Mouse (Mus musculus): ENCODE results near the gene Qrich1.

Gene Qrich1

DNA sequence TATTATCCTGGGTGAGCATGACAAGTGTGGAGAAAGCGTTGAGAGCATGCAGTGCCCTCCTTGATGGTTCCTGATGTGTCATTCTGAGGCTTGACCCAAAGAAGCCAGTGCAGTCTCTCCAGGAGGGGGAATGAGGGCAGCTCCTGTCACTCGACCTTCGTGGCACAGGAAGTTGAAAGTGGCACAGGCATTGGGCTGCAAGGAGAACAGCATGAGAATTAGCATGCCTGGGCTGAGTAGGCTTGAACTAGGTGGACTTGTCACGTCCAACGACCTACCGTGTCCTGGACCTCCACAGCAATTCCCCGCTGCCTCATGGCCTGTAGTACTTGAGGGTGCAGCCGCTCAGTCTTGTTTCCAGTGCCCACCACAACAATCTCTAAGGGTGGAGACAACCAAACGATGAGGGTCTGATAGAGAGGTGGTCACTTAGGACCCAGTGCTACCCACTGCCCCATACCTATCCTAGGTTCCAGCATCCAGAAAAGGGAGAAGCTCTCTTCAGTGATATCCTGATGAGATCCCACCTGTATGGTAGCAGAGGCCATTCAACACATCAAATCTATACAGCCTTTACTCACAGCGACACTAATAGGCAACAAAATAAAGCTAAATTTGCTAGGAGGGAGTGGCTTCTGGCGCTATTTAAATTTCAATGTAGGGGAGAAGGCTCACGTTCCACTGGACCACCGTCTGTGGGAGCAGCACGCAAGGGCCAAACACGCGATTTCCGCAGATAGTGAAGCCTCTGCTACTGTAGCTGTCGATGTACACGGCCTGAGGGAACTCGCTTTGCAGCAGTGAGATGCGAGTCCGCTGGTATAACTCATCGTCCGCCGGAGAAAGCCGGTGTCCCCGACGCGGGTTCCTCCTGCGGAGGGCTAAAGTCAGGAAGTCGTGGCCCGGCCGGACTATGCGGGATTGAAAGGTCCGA is 49.5 kb downstream of the Qrich1 start:
- peak; percentile 18 for DNase-seq

DNA sequence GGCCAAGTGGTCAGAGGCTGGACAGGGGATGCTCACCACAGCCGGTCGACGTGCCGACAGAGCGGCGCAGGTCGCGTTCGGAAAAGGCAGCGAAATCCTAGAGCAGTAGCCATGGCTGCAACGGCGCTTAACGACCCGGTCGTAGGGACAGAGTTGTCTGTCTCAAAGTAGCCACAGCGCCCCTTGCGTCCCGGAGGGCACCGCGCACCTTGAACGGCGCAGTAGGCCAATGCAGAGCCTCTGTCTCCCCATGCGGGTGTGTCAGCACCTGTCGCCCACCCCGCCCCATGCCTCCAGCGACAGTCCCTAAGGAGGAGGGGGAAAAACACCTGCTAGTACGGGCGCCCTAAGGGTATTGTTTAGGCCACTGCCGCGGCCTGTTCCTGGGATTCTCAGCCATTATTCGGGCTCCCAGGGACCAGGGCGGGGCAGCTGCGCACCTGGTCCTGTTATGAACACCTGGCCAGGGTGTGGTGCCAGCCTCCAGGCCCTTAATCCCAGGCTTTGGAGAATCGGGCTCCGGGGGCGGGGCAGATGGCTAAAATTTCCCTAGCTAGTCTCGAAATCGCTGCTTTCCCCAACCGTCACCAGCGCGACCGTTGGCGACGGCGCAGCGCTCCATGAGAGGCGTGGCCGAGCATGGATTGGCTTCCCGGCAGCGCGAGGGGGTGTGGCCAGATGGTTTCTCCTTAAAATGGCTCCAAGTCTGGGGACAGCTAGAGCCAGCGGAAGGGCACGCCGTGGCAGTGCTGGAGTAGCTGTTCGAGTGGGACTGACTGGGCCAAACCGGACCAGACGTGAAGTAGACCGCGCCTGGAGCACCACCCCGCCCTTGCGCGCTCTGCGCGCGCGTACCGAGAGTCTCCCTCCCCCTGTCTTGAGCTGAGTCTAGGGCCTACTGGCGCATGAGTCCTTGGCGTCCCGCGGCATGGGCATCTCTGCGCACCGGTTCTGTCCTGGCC is 50.5 kb downstream of the Qrich1 start, which contains the start of gene Ndufaf3:
Gene Ndufaf3 (minus strand): TSS at position 620 of the 962 bp plus-strand sequence.
- DNase-seq, result peak; percentile 98

DNA sequence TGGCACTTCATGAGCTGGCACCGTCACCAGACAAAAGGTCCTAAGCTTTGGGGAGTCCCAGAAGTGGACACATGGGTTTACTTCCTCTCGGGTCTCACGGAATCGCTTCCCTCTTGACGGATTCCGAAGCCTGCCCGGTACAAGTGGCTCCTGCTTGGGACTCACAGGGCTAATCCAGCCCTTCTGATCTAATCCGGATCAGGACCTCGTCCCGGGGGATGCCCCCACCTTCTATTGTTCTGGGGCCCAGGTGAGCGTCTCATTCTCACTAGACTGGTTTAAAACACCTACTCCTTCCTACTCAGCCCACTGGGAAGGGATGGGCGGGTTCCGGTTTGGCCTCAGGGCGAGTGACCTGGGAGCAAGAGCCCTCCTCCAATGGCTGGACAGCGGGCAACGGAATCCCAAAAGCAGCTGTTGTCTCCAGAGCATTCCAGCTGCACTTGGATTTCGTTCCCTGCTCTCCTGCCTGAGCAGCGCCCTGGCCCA is 51.4 kb downstream of the Qrich1 start:
- peak; percentile 39 for DNase-seq

DNA sequence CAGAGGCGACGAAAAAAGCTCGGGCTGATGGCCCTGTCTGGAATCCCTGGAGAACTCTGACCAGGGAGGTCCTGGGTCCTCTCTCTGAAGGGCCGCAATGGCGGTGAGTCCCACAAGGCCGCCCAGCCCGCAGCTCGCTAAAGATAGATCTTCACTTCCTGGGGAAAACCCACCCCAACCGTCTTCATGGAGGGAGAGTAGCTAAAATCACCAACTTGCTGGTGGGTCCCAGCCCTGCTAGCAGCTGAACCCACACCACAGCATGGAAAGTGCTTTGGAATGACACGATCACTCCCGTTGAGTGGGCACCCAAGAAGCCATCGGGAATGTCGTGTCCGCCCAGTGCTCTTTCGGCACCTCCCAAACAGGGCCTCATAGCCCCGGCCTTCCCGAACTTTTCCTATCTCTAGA is 51.9 kb downstream of the Qrich1 start:
- peak; percentile 49 for DNase-seq

DNA sequence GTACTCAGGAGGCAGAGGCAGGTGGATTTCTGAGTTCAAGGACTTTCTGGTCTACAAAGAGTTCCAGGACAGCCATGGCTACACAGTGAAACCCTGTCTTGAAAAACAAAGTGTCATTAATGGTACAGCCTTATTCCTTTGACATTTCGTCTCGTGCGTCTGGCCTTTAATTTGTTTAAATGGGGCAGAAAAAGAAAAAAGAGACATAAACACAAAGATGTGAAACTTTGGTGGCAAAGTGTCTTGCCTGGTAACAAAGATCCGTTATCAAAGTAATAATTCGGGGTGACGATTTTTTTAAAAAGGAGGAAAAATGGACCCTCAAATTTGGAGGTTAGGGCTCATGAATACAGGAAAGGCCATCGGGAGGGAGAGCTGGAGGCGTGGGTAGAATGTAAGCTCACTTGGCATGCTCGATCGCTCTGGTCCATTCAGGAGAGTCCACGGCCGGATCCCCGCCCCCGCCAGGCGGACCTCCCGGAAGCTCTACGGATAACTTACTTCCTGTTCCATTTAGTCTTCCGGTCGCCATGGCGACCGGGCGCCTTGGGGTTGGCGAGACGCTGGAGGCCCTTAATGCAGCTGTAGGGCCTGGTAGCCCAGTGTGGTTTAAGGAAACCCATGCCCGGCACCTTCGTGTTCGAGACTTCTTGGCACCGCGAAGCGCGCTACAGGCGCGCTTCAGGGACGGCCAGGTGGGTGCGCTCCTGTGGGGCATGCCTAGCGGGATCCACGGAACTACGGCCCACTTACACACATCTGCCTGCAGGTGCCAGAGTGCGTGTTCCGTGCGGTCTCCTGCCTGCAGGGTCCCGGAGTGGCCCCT is 53.0 kb downstream of the Qrich1 start, which contains the start of gene Dalrd3:
Gene Dalrd3 (plus strand): TSS at position 506 of the 826 bp plus-strand sequence.
- peak; percentile 91 for DNase-seq

DNA sequence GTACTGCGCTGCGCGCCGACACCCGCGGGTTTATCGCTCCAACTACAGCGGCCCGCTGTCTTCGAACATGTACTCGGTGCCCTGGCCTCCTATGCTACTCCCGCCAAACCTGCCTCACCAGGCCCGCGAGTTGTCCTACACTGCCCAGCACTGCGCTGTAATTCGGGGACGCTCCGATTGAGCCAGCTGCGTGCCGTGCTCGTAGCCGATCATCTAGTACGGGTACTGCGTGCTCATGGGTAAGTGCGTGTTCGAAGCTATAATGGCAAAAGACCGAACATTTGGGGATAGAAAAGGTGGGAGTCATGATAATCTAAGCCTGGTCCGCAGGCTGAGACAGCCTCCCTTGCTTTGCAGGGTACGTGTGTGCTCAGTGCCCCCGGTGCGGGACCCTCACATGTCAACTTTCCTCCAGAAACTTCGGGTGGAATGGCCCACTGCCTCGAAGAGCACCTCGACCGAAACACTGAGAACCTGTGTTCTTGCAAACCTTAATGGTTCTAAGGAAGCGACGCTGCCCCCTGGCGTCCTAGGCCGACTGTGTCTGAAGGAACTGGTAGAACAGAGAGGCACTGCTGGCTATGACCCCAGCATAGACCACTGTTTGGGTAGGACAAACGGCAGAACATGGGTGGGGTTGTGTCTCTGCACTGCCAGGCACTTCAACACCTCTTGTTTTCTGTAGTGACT is 53.7 kb downstream of the Qrich1 start:
- peak; percentile 94 for DNase-seq

DNA sequence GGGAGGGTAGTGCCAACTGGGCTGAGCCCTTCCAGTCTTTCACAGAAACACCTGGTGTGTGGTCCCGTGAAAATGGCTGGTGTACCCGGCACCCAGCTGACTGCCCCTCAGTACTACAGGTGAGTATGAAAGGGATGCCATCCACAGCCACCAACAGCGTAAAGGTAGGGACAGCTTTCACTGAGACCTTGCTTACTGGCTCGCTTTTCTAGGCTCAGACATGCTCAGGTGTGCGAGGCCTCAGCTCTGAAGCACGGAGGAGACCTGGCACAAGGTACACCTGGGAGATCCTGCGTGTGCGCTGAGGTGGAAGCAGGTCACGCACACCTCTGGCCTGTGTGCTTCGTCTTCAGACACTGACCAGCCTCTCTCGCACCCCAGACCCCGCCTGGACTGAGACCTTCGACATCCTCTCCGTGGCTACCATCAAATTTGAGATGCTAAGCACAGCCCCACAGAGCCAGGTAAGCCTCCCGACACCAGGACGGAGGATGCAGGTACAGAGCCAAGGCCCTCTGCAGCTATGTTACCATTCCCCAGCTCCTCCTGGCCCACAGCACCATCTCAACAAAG is 54.9 kb downstream of the Qrich1 start:
- DNase-seq, result no peak

DNA sequence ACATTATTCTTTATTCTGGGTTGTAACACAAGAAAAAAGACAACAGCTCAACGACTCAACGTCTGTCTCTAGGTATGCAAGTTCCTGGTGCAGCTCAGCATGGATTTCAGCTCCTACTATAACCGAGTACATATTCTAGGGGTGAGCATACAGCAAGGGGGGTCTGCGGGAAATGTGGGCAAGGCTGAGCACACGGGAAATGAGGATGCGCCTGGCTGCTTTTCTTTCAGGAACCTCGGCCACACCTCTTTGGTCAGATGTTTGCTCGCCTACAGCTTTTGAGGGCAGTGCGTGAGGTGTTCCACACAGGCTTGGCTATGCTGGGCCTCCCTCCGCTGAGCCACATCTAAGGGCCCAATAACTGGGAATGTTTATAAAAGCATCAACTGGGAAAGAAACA is 55.7 kb downstream of the Qrich1 start:
- DNase-seq, result no peak

DNA sequence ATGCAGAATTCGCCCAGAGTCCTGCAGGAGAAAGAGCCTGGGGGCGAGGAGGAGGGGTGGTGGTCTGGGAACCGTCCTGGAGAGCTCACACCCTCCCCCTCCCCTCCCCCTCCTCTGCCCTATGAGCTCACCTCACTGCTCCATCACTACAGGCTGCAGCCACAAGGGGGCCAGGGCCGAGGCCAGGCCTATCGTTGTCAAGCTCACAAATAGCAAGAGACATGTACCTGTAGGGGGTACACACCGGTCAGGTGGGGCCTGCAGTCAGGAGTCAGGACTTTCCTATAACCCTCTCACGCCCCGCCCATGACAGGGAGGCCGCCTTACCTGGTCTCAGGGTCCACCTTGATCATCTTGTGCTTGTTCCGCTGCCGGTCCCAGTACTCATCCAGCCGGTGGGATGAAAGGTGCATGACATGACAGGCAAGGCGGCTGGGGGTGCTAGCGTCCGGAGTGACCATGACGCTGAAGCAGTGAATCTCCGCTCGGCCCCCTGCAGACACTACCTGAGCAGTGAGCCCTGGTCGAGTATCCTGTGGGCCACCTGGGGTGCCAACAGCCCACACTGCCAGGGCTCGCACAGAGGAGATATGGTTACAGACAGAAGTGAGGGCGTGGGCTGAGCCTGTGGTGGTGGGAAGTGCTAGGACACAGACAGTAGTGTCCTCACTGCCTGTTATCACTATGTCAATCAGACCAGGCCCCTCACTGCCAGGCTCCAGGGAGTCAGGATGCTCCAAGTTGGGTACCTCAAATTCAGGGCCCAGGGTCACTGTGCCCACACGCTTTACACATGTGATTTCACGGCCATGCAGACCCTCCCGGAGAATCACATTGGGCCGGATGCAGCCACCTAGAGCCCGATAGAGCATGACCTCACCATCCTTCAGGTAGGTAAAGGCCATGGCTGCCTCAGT is 57.4 kb downstream of the Qrich1 start:
- peak; percentile 82 for DNase-seq

DNA sequence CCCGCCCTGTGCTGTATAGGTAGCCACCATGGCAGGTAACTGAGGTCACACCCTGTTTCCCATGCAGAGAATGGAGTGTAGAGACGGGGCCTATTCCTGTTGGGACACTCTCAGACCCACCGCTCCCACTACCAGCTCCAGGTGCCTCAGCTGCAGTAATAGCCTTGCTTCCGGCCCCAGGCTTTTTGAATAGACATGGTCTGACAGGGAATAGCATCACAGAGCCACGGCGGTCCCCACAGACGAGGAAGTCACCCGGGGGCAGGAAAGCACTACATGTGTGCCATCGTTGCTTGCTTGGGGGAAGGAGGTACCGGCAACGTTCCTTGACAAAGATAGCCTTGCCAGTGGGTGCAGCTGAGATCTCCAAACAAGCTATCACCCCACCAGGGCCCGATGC is 58.3 kb downstream of the Qrich1 start:
- no peak for DNase-seq

DNA sequence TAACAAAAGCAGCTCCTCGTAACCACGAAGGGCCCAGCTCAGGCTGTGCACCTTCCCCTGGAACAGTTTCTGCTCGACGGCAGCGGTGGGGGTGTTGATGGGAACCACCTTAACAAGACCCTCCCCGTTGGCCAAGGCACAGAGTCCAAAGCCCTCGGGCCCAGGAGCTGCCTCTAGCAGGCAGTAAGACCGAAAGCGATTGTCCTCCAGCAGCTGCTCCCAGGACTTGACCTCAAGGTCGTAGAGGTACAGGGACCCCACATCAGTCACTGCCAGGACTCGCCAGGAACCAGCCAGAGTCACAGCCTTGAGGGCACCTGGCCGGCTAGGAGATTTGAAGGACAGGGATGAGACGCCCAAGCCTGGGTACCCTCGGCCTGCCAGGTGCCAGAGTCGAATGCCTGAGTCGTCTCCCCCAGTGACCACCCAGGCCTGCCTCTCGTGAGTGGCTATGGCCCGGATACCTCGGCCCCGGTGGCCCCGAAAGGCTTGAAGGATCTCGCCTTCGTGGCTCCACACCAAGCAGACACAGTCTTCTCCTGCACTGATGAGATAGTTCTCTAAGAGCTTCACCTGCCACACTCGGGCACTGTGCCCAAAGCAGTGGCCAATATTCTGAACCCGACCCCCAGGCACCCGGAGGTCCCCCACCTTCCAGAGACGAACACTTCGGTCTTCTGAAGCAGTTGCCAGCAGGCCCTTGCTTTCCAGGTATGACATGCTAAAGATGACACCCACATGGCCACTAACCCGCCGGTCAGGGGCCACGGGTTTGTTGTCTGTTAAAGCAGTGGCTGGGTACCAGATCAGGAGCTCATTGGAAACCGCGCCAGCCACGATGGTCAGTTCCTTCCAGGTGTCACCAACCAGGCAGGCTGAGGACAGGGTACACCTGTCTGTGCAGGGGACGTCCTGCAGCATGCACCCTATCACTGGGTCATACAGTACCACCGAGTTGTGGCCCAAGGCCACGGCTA is 59.0 kb downstream of the Qrich1 start:
- DNase-seq, result peak; percentile 11

DNA sequence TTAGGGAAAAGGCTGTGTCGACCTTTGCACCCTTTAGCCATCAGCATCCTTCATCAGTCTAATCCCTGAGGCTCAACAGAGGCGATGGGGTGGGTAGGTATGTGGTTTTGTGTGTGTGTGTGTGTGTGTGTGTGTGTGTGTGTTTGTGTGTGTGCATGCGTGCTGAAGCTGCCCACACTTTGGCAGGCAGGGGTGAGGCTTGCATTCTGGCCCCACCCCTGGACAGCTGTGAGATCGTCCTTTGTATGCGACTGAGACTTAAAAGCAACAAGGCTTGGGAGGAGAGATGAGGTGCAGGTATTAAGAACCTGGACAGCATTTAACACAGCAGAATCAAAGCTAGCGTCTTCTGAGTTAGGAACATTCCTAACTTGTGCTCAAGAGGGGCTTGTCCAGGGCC is 60.4 kb downstream of the Qrich1 start:
- no peak for DNase-seq

DNA sequence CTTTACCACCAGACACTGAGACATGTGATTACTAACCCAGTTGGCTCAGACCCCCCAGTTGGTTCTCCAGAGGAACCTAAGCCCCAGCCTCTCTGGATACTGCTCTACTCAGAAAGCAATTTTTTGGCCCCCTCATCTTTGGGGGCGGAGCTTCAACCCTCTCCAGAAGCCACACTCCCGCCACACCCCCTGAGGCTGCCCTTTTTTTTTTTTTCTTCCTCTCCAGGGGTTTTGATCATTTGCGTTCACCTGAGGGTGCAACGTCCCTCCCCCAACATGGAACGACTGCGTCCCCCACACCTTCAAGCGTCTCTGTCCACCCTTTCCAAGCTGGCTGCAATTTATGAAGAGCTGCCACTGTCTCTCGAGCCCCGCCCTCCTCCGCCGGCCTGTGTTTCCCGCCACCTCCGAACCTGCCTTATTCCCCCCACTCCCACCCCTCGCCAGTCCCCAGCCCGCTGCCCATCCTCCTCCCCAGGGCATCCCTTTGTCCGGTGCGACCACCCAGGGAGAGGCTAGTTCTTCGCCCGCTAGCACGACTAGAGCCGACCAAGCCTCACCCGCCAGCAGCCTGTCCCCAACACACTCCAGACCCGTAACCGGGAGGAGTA is 61.4 kb downstream of the Qrich1 start:
- peak; percentile 61 for DNase-seq

DNA sequence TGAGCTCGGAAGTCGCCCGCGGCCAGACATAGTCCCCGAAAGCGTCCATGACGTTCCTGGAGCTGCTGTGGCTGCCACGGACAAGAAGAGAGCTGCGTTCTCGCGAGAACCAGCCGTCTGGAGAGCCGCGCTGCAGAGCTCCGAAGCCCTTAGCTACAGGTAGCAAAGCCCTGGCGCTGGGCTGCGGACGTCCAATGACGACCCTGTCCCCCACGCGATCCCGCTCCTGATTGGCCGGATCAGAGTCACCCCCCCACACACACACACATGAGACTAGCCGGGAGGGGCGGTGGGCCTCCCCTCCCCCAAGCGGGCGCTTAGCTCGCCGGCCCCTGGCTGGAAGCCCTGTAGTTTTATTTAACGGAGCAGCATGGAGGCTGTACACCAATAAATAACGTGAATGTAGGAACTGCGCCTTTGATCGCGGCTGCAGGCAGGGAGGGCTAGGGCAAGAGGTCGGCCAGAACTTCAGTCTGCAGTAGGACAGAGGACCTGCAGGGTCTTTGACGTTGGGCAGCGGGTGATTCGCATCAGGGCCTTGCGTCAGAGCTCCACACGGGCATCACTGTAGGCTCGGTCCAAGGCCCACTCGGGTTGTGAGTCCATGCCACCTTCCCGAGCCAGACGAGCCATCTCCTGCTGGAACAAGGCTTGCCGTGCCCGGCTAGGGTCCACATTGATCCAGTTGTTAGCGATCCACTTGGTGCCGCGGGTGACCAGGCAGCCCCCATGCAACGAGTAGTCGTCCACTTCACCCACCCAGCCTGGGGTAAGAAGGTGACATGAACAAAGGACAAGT is 62.1 kb downstream of the Qrich1 start, which contains the start of gene Wdr6:
Gene Wdr6 (minus strand): TSS at position 195 of the 799 bp plus-strand sequence.
- peak; percentile 94 for DNase-seq

DNA sequence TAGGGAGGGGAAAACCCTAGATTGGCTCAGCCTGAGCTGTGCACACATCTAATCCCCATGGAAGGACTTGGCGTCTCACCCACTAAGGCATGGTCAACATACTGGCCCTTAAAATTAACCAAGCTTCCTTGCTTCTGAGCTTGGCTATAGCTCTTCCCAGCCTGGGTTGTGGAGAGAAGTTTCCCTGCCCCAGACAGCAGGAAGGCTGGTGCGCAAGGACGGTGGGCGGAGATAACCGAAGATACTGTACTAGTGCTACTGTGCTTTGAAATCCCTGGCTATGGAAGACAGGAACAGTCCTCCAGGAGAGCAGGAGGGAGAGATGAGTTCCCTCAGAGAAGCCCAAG is 62.7 kb downstream of the Qrich1 start:
- DNase-seq, result peak; percentile 11

DNA sequence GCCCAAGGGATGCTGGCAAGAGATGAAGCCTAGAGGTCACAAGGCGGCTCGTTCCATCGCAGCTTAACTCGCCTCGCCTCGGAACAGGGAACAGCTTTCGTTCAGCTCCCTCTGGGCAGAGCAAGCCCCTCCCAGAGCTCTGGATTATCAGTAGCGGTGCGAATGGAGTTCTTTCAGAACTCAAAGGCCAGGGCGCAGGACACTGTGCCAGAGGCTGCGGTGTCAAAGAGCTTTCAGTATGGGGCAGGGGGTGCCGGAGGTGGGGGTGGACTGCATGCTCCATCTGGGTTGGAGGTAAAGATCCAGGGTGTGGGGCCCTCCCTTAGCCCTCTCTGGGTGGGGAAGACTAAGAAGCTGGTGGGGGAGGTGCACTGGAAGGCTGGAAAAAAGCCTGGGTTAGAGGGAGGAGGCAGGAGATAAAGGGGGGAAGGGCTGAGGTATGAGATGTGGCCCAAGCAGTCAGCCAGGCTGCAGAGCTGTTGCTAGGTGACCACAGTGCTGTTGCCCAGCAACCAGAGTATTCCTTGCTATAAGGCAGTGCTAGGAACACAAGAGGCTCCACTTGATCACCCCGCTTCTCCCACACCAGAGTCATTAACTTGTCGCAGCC is 71.1 kb downstream of the Qrich1 start:
- DNase-seq, result no peak

DNA sequence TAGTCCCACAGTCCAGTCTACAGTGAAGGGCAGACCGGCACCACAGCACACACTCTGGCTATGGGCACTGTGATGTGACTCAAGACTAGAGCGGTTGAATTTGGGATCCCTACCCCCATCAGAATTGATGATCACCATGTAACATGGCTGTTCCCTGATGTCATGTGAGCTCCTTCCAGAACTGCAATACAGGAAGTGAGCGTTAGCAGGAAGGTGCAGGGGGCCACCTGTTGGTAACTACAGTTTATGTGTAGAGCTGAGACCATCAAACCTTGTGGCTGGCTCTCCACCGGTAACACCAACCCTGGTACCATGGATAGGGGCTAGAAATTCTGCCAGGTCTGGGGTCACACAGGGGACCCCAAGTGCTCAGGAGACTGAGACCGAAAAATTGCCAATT is 72.6 kb downstream of the Qrich1 start:
- peak; percentile 61 for DNase-seq
